In the genomic region with DNA sequence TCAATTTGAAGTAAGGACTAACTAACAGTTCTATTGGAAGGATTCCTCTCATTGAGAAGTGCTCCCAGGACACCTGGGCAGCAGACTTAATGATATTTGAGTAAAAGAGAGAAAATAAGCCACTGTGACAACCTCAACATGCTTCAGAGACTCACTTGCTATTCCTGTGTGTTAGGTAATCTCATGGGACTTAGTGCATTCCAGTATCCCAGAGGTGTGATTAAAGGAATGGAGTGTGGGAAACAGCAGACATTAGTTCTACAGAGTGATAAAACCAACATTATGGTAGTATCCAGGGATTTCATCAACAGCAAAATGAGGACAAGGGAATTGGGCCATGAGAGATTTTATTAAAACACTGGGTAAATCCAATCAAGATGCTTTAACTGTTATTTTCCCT, we compare ENCODE assay signal across 19 mouse cellular contexts.
DNase-seq lines count a peak whose midpoint lies in the region; ATAC-seq and TF ChIP-seq lines count a peak whose summit lies in the region.
"Had no signal": no experiment of that assay in that cellular context is flagged by ENCODE, and none has a peak within 500 bp of the region (broad histone marks: within the 10 kb centered on the region; RNA-seq: fewer than 3 reads in every experiment).

No protein-coding gene starts in this region.

- no peak overlapping the region for H3K4me2 ChIP-seq in hindbrain, postnatal 0 days (ENCODE audit: low read depth, low read length)
- H3K4me2 ChIP-seq in hindbrain, embryonic 13.5 days: no peak overlapping the region
- no peak overlapping the region for H3K4me2 ChIP-seq in midbrain, postnatal 0 days (ENCODE audit: low read depth, low read length, poor library complexity, severe bottlenecking)
- H3K4me2 ChIP-seq in midbrain, embryonic 13.5 days (replicated peaks): no peak overlapping the region
- H3K4me2 ChIP-seq in neural tube, embryonic 14.5 days (ENCODE audit: low read depth, low read length): no peak overlapping the region
- no peak overlapping the region for H3K4me2 ChIP-seq in neural tube, embryonic 15.5 days
- H3K4me2 ChIP-seq: embryonic facial prominence, embryonic 12.5 days; forebrain, embryonic 13.5 days; forebrain, embryonic 15.5 days had no signal

- no peaks in the 10 kb centered on the region for H3K4me1 ChIP-seq in hindbrain, postnatal 0 days (ENCODE audit: insufficient read depth, low read length)
- H3K4me1 ChIP-seq in hindbrain, embryonic 13.5 days (replicated peaks): no peaks in the 10 kb centered on the region
- H3K4me1 ChIP-seq in midbrain, postnatal 0 days (ENCODE audit: insufficient read depth, low read length): no peaks in the 10 kb centered on the region
- H3K4me1 ChIP-seq in midbrain, embryonic 13.5 days (replicated peaks): no peaks in the 10 kb centered on the region
- no peaks in the 10 kb centered on the region for H3K4me1 ChIP-seq in neural tube, embryonic 14.5 days (ENCODE audit: control insufficient read depth, insufficient read depth, low read length)
- H3K4me1 ChIP-seq in neural tube, embryonic 15.5 days: no peaks in the 10 kb centered on the region
- H3K4me1 ChIP-seq: embryonic facial prominence, embryonic 10.5 days; embryonic facial prominence, embryonic 12.5 days; forebrain, embryonic 13.5 days; forebrain, embryonic 15.5 days had no signal

- no peak for ATAC-seq in hindbrain, postnatal 0 days
- no peak for ATAC-seq in hindbrain, embryonic 13.5 days (ENCODE audit: low FRiP score)
- ATAC-seq in midbrain, postnatal 0 days (ENCODE audit: low FRiP score): no peak
- no peak for ATAC-seq in midbrain, embryonic 13.5 days
- peak; percentile 49; the same call in 1 of the 2 replicates for ATAC-seq in neural tube, embryonic 14.5 days (ENCODE audit: low read depth)
- ATAC-seq in neural tube, embryonic 15.5 days (ENCODE audit: low FRiP score): peak; percentile 74
- ATAC-seq: forebrain, embryonic 13.5 days; forebrain, embryonic 15.5 days had no signal

- H3K36me3 ChIP-seq in hindbrain, postnatal 0 days (ENCODE audit: insufficient read depth, low read length): no peaks in the 10 kb centered on the region
- H3K36me3 ChIP-seq in hindbrain, embryonic 13.5 days: no peaks in the 10 kb centered on the region
- H3K36me3 ChIP-seq in midbrain, postnatal 0 days (ENCODE audit: insufficient read depth, low read length): no peaks in the 10 kb centered on the region
- no peaks in the 10 kb centered on the region for H3K36me3 ChIP-seq in midbrain, embryonic 13.5 days
- H3K36me3 ChIP-seq in neural tube, embryonic 14.5 days (ENCODE audit: control insufficient read depth, insufficient read depth, low read length): no peaks in the 10 kb centered on the region
- H3K36me3 ChIP-seq in neural tube, embryonic 15.5 days: no peaks in the 10 kb centered on the region
- H3K36me3 ChIP-seq: embryonic facial prominence, embryonic 10.5 days; embryonic facial prominence, embryonic 12.5 days; forebrain, embryonic 15.5 days had no signal

- no peak for TF ChIP-seq CTCF in hindbrain, postnatal 0 days (IDR thresholded peaks at IDR 0.05; ENCODE audit: low read depth)
- TF ChIP-seq CTCF in midbrain, postnatal 0 days (IDR thresholded peaks at IDR 0.05): no peak

- H3K4me3 ChIP-seq in hindbrain, postnatal 0 days (ENCODE audit: low read length): no peak overlapping the region
- no peak overlapping the region for H3K4me3 ChIP-seq in hindbrain, embryonic 13.5 days
- no peak overlapping the region for H3K4me3 ChIP-seq in midbrain, postnatal 0 days (ENCODE audit: low read depth, low read length)
- H3K4me3 ChIP-seq in midbrain, embryonic 13.5 days (replicated peaks): no peak overlapping the region
- no peak overlapping the region for H3K4me3 ChIP-seq in neural tube, embryonic 14.5 days (ENCODE audit: low read depth, low read length)
- H3K4me3 ChIP-seq in neural tube, embryonic 15.5 days (replicated peaks): no peak overlapping the region
- H3K4me3 ChIP-seq: embryonic facial prominence, embryonic 10.5 days; embryonic facial prominence, embryonic 12.5 days; forebrain, embryonic 13.5 days; forebrain, embryonic 15.5 days had no signal

- H3K27me3 ChIP-seq in hindbrain, postnatal 0 days (ENCODE audit: insufficient read depth, low read length): no peaks in the 10 kb centered on the region
- no peaks in the 10 kb centered on the region for H3K27me3 ChIP-seq in hindbrain, embryonic 13.5 days
- H3K27me3 ChIP-seq in midbrain, postnatal 0 days (ENCODE audit: insufficient read depth, low read length): no peaks in the 10 kb centered on the region
- no peaks in the 10 kb centered on the region for H3K27me3 ChIP-seq in midbrain, embryonic 13.5 days
- no peaks in the 10 kb centered on the region for H3K27me3 ChIP-seq in neural tube, embryonic 14.5 days (ENCODE audit: control insufficient read depth, insufficient read depth, low read length)
- no peaks in the 10 kb centered on the region for H3K27me3 ChIP-seq in neural tube, embryonic 15.5 days (replicated peaks)
- H3K27me3 ChIP-seq: embryonic facial prominence, embryonic 12.5 days; forebrain, embryonic 13.5 days; forebrain, embryonic 15.5 days had no signal

- DNase-seq in hindbrain, postnatal 0 days (ENCODE audit: low spot score): peak; percentile 18
- DNase-seq in midbrain, postnatal 0 days (ENCODE audit: low spot score): peak; percentile 21
- no peak for DNase-seq in adrenal gland, postnatal 4 days (ENCODE audit: low spot score in 2 of 2)
- DNase-seq: adrenal gland, adult 2 months; adrenal gland, postnatal 10 days; adrenal gland, postnatal 25 days; cerebellum, adult 11-12 months; cerebellum, adult 2 months; cerebellum, adult 9-10 months; cerebellum, postnatal 10 days; cerebellum, postnatal 25 days had no signal

- no peaks in the 10 kb centered on the region for H3K9me3 ChIP-seq in hindbrain, postnatal 0 days (ENCODE audit: low read length)
- no peaks in the 10 kb centered on the region for H3K9me3 ChIP-seq in hindbrain, embryonic 13.5 days
- no peaks in the 10 kb centered on the region for H3K9me3 ChIP-seq in midbrain, postnatal 0 days (ENCODE audit: low read length)
- H3K9me3 ChIP-seq in midbrain, embryonic 13.5 days: no peaks in the 10 kb centered on the region
- no peaks in the 10 kb centered on the region for H3K9me3 ChIP-seq in neural tube, embryonic 14.5 days (ENCODE audit: control insufficient read depth, low read length)
- no peaks in the 10 kb centered on the region for H3K9me3 ChIP-seq in neural tube, embryonic 15.5 days (replicated peaks)
- H3K9me3 ChIP-seq: embryonic facial prominence, embryonic 10.5 days; embryonic facial prominence, embryonic 12.5 days; forebrain, embryonic 13.5 days; forebrain, embryonic 15.5 days had no signal

- no peak overlapping the region for H3K9ac ChIP-seq in hindbrain, postnatal 0 days (replicated peaks; ENCODE audit: low read length)
- no peak overlapping the region for H3K9ac ChIP-seq in hindbrain, embryonic 13.5 days
- no peak overlapping the region for H3K9ac ChIP-seq in midbrain, postnatal 0 days (replicated peaks; ENCODE audit: low read length, poor library complexity, severe bottlenecking)
- no peak overlapping the region for H3K9ac ChIP-seq in midbrain, embryonic 13.5 days (replicated peaks)
- no peak overlapping the region for H3K9ac ChIP-seq in neural tube, embryonic 14.5 days (replicated peaks; ENCODE audit: low read depth, low read length)
- H3K9ac ChIP-seq in neural tube, embryonic 15.5 days (replicated peaks): no peak overlapping the region
- H3K9ac ChIP-seq: embryonic facial prominence, embryonic 12.5 days; forebrain, embryonic 13.5 days; forebrain, embryonic 15.5 days had no signal

- H3K27ac ChIP-seq in hindbrain, postnatal 0 days: no peak overlapping the region
- H3K27ac ChIP-seq in hindbrain, embryonic 13.5 days: no peak overlapping the region
- H3K27ac ChIP-seq in midbrain, postnatal 0 days (ENCODE audit: low read depth, low read length): no peak overlapping the region
- H3K27ac ChIP-seq in midbrain, embryonic 13.5 days: no peak overlapping the region
- H3K27ac ChIP-seq in neural tube, embryonic 14.5 days (ENCODE audit: low read depth, low read length): no peak overlapping the region
- H3K27ac ChIP-seq in neural tube, embryonic 15.5 days (replicated peaks): no peak overlapping the region
- H3K27ac ChIP-seq: embryonic facial prominence, embryonic 10.5 days; embryonic facial prominence, embryonic 12.5 days; forebrain, embryonic 13.5 days; forebrain, embryonic 15.5 days had no signal

Comparison
In these comparisons a context has a peak if more than half of its experiments do, and no peak if none do; other contexts are left out.
1. ATAC-seq: peak in neural tube, embryonic 14.5 days (single experiment) and neural tube, embryonic 15.5 days (single experiment); none in hindbrain, postnatal 0 days (single experiment), hindbrain, embryonic 13.5 days (single experiment), midbrain, postnatal 0 days (single experiment) and midbrain, embryonic 13.5 days (single experiment).
2. DNase-seq: peak in hindbrain, postnatal 0 days (single experiment) and midbrain, postnatal 0 days (single experiment); none in adrenal gland, postnatal 4 days (0 of 2).